Mouse (Mus musculus) CD4-positive, CD25-positive, alpha-beta regulatory T cell, adult 9 weeks (primary cell): ENCODE results near the gene Olfr525. TPM values are rescaled to one million over a fixed set of nuclear protein-coding genes. Genes with fewer than 3 reads are reported as not detected.

Experiments used
- polyA plus RNA-seq: library from polyadenylated mRNA; unstranded; fragments of 100-300 nt; shearing (Covaris generic); gene quantifications from one replicate; pipeline ENCODE4 v1.2.1, GENCODE M21; 2017

The Olfr525 gene
- 0.17 TPM for polyA plus RNA-seq

GRCm38 (mm10) chr7:140320558-140320957 is at the start of gene Olfr525:
Gene Olfr525 (plus strand): TSS chr7:140320858.

GRCm38 (mm10) chr7:140333717-140334116 is 13.1 kb downstream of the Olfr525 start, which contains the start of gene Olfr527:
Gene Olfr527 (plus strand): TSS chr7:140334017.

GRCm38 (mm10) chr7:140361571-140361970 is 40.9 kb downstream of the Olfr525 start, which contains the start of gene Olfr60:
Gene Olfr60 (minus strand): TSS chr7:140361671.

GRCm38 (mm10) chr7:140376231-140376630 is 55.6 kb downstream of the Olfr525 start, which contains the start of gene Olfr530:
Gene Olfr530 (minus strand): TSS chr7:140376331.

Other genes with a start within 250 kb of the Olfr525 start
- not detected for gene Caly, start 238.3 kb upstream of the Olfr525 start, polyA plus RNA-seq
- gene Prap1, start 227.5 kb upstream of the Olfr525 start, polyA plus RNA-seq = not detected
- gene Fuom, start 218.4 kb upstream of the Olfr525 start, polyA plus RNA-seq = 14.9 TPM
- gene Paox, start 205.1 kb upstream of the Olfr525 start, polyA plus RNA-seq = 2.4 TPM
- 70.5 TPM for gene Echs1, start 204.4 kb upstream of the Olfr525 start, polyA plus RNA-seq
- 45.8 TPM for gene Mtg1, start 183.3 kb upstream of the Olfr525 start, polyA plus RNA-seq
- gene Sprn, start 166.0 kb upstream of the Olfr525 start, polyA plus RNA-seq = not detected
- gene Olfr522, start 156.1 kb upstream of the Olfr525 start, polyA plus RNA-seq = not detected
- not detected for gene Olfr523, start 147.6 kb upstream of the Olfr525 start, polyA plus RNA-seq
- not detected for gene Olfr524, start 114.9 kb upstream of the Olfr525 start, polyA plus RNA-seq
- 0.15 TPM for gene Cd163l1, start 102.6 kb upstream of the Olfr525 start, polyA plus RNA-seq
- gene 5830411N06Rik, start 73.6 kb upstream of the Olfr525 start, polyA plus RNA-seq = 1.7 TPM
- gene Olfr527, start 13.2 kb downstream of the Olfr525 start, polyA plus RNA-seq = not detected
- gene Olfr60, start 40.8 kb downstream of the Olfr525 start, polyA plus RNA-seq = 0.20 TPM
- not detected for gene Olfr530, start 55.5 kb downstream of the Olfr525 start, polyA plus RNA-seq
- gene Olfr531, start 82.1 kb downstream of the Olfr525 start, polyA plus RNA-seq = not detected
- not detected for gene Olfr532, start 100.8 kb downstream of the Olfr525 start, polyA plus RNA-seq
- not detected for gene Olfr533, start 142.5 kb downstream of the Olfr525 start, polyA plus RNA-seq
- not detected for gene Olfr535, start 163.4 kb downstream of the Olfr525 start, polyA plus RNA-seq
- gene Olfr536, start 186.5 kb downstream of the Olfr525 start, polyA plus RNA-seq = not detected
- not detected for gene Olfr538, start 247.0 kb downstream of the Olfr525 start, polyA plus RNA-seq